Comparison of ENCODE assay signal across 19 mouse cellular contexts in genomic region chr10:18102166-18102565, GRCm38 (mm10). TPM values are rescaled to one million over a fixed set of nuclear protein-coding genes. Genes with fewer than 3 reads are reported as not detected.
DNase-seq lines count a peak whose midpoint lies in the region; ATAC-seq and TF ChIP-seq lines count a peak whose summit lies in the region.
"Had no signal": no experiment of that assay in that cellular context is flagged by ENCODE, and none has a peak within 500 bp of the region (broad histone marks: within the 10 kb centered on the region; RNA-seq: fewer than 3 reads in every experiment).

No protein-coding gene starts in this region.

- peak; percentile 44 for TF ChIP-seq CTCF in midbrain, postnatal 0 days (IDR thresholded peaks at IDR 0.05)

- 55% methylated on average over 5 of the region's 5 CpGs for WGBS in midbrain, postnatal 0 days
- WGBS in midbrain, embryonic 16.5 days, result 76% methylated on average over 5 of the region's 5 CpGs

- peaks cover 24% of the 10 kb centered on the region for H3K36me3 ChIP-seq in midbrain, postnatal 0 days (ENCODE audit: insufficient read depth, low read length)
- H3K36me3 ChIP-seq in midbrain, embryonic 16.5 days (ENCODE audit: control insufficient read depth, insufficient read depth, low read length), result peaks cover 4% of the 10 kb centered on the region; the same call in 1 of the 2 replicates

- H3K4me1 ChIP-seq in midbrain, postnatal 0 days (ENCODE audit: insufficient read depth, low read length), result no peaks in the 10 kb centered on the region
- no peaks in the 10 kb centered on the region for H3K4me1 ChIP-seq in midbrain, embryonic 16.5 days (ENCODE audit: control insufficient read depth, insufficient read depth, low read length)
- H3K4me1 ChIP-seq: embryonic facial prominence, embryonic 13.5 days; forebrain, embryonic 15.5 days; hindbrain, embryonic 12.5 days; limb, embryonic 13.5 days had no signal

- no peak overlapping the region for H3K4me2 ChIP-seq in midbrain, postnatal 0 days (ENCODE audit: low read depth, low read length, poor library complexity, severe bottlenecking)
- no peak overlapping the region for H3K4me2 ChIP-seq in midbrain, embryonic 16.5 days (ENCODE audit: low read length)
- H3K4me2 ChIP-seq: embryonic facial prominence, embryonic 13.5 days; forebrain, embryonic 15.5 days; hindbrain, embryonic 12.5 days; limb, embryonic 13.5 days had no signal

- H3K4me3 ChIP-seq in midbrain, postnatal 0 days (ENCODE audit: low read depth, low read length), result no peak overlapping the region
- H3K4me3 ChIP-seq in midbrain, embryonic 16.5 days (ENCODE audit: low read depth, low read length), result no peak overlapping the region
- H3K4me3 ChIP-seq: embryonic facial prominence, embryonic 13.5 days; forebrain, embryonic 15.5 days; hindbrain, embryonic 12.5 days; limb, embryonic 13.5 days had no signal

- DNase-seq in heart, adult 11 months, result peak; percentile 84
- no peak for DNase-seq in heart, adult 18-20 months
- peak; percentile 13 for DNase-seq in kidney, adult 9 months
- DNase-seq in kidney, postnatal 10 days, result no peak
- DNase-seq in midbrain, postnatal 0 days (ENCODE audit: low spot score), result peak; percentile 4
- no peak for DNase-seq in thymus, postnatal 0 days (ENCODE audit: low spot score)
- no peak for DNase-seq in adipocyte (ENCODE audit: low spot score)
- DNase-seq: adrenal gland, adult 2 months; B cell, adult 2 months; kidney, adult 11 months; layer of hippocampus, postnatal 36 days; lung, postnatal 10 days; right cerebral cortex, postnatal 4 days; thymus, postnatal 25 days had no signal

- no peak overlapping the region for H3K27ac ChIP-seq in midbrain, postnatal 0 days (ENCODE audit: low read depth, low read length)
- no peak overlapping the region for H3K27ac ChIP-seq in midbrain, embryonic 16.5 days (ENCODE audit: low read length)
- H3K27ac ChIP-seq: embryonic facial prominence, embryonic 13.5 days; forebrain, embryonic 15.5 days; hindbrain, embryonic 12.5 days; limb, embryonic 13.5 days had no signal

- no peak overlapping the region for H3K9ac ChIP-seq in midbrain, postnatal 0 days (replicated peaks; ENCODE audit: low read length, poor library complexity, severe bottlenecking)
- H3K9ac ChIP-seq in midbrain, embryonic 16.5 days (ENCODE audit: low read depth, low read length), result no peak overlapping the region
- H3K9ac ChIP-seq: embryonic facial prominence, embryonic 13.5 days; forebrain, embryonic 15.5 days; hindbrain, embryonic 12.5 days; limb, embryonic 13.5 days had no signal

- H3K9me3 ChIP-seq in midbrain, postnatal 0 days (ENCODE audit: low read length), result no peaks in the 10 kb centered on the region
- H3K9me3 ChIP-seq in midbrain, embryonic 16.5 days (replicated peaks; ENCODE audit: control insufficient read depth, low read length, poor library complexity, severe bottlenecking), result no peaks in the 10 kb centered on the region
- H3K9me3 ChIP-seq: embryonic facial prominence, embryonic 13.5 days; forebrain, embryonic 15.5 days; hindbrain, embryonic 12.5 days; limb, embryonic 13.5 days had no signal

- ATAC-seq in midbrain, postnatal 0 days (ENCODE audit: low FRiP score), result no peak
- ATAC-seq in midbrain, embryonic 16.5 days, result no peak
- ATAC-seq: forebrain, embryonic 15.5 days had no signal

- H3K27me3 ChIP-seq in midbrain, postnatal 0 days (ENCODE audit: insufficient read depth, low read length), result no peaks in the 10 kb centered on the region
- no peaks in the 10 kb centered on the region for H3K27me3 ChIP-seq in midbrain, embryonic 16.5 days (ENCODE audit: control insufficient read depth, insufficient read depth, low read depth, low read length)
- H3K27me3 ChIP-seq: embryonic facial prominence, embryonic 13.5 days; forebrain, embryonic 15.5 days; hindbrain, embryonic 12.5 days; limb, embryonic 13.5 days had no signal

RNA-seq across cellular contexts. Expression of gene Reps1, which starts 46.5 kb away (rescaled TPM):
- total RNA-seq in heart, adult 18-20 months (2021), result 10 to 100 TPM; 29.3 to 32.8 TPM
- total RNA-seq in midbrain, postnatal 0 days (2014; rRNA removed), result 72.0 and 75.5 TPM in 2 replicates
- 16.0 and 22.5 TPM in 2 replicates for polyA plus RNA-seq in midbrain, postnatal 0 days (2015; fragmentation: Nextera tagmentation; extraction: Ambion mirVana)
- 12.7 and 16.1 TPM in 2 replicates for polyA plus RNA-seq in midbrain, embryonic 16.5 days (2015; fragmentation: Nextera tagmentation; extraction: Ambion mirVana)
- polyA plus RNA-seq in thymus, postnatal 0 days (2015; fragmentation: Nextera tagmentation; extraction: Ambion mirVana), result 20.2 and 24.0 TPM in 2 replicates

Comparison
In these comparisons a context has a peak if more than half of its experiments do, and no peak if none do; other contexts are left out.
1. DNase-seq: peak in heart, adult 11 months (single experiment), kidney, adult 9 months (single experiment) and midbrain, postnatal 0 days (single experiment); none in heart, adult 18-20 months (0 of 2), kidney, postnatal 10 days (single experiment), thymus, postnatal 0 days (single experiment) and adipocyte (single experiment).